ENCODE assay signal across 8 mouse cellular contexts in the genomic region with DNA sequence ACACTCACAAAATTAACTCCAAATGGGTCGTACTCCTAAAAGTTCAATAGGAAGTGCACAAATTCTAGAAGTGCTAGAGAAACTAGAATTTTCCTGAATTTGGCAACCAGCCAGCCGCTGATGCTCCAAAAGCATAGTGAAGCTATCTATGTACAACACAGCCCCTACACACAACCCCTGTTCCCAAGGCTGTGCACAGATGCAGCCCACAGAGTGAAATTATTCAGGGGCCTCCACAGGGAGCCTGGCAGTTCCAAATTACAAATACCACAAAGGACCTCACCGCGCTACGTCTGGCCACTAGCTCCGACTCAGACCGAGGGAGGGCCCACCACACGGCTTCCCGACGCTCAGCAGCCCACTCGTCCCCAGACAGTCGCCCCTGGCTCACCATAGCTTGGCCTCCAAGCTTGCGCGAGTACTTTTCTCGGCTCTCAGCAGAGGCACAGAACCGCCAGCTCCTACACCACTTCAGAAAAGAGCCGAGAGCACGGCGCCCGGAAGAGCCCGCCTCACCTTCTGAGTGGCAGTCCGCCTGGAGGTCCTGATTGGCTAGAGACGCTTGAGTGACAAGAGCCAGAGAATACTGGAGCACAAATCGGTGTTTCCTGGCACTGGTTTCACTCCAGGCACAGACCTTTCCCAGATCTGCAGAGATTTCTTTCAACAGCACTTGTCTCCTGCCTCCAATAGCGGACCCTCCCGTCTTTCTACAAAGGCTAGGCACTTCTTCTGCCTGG. TPM values are rescaled to one million over a fixed set of nuclear protein-coding genes. Genes with fewer than 3 reads are reported as not detected.
DNase-seq lines count a peak whose midpoint lies in the region; ATAC-seq lines count a peak whose summit lies in the region.

No protein-coding gene starts in this region.

- no peaks in the 10 kb centered on the region for H3K27me3 ChIP-seq in intestine, embryonic 16.5 days (replicated peaks; ENCODE audit: control insufficient read depth, insufficient read depth, low read length)

- no peaks in the 10 kb centered on the region for H3K9me3 ChIP-seq in intestine, embryonic 16.5 days (ENCODE audit: control insufficient read depth, low read length)

- H3K36me3 ChIP-seq in intestine, embryonic 16.5 days (ENCODE audit: control insufficient read depth, insufficient read depth, low read length): no peaks in the 10 kb centered on the region

- intact Hi-C loops in left cerebral cortex, postnatal 25 days (cut with DNase I): no loop called here

- H3K4me3 ChIP-seq in intestine, embryonic 16.5 days (ENCODE audit: low read length): peak overlapping the region; percentile 85

- peak; percentile 97 for ATAC-seq in intestine, embryonic 16.5 days

- peak overlapping the region; percentile 95 for H3K27ac ChIP-seq in intestine, embryonic 16.5 days (ENCODE audit: low read length)

- H3K4me1 ChIP-seq in intestine, embryonic 16.5 days (ENCODE audit: control insufficient read depth, insufficient read depth, low read length): peaks cover 13% of the 10 kb centered on the region

- peak; percentile 91 for DNase-seq in adrenal gland, postnatal 10 days
- peak; percentile 83 for DNase-seq in embryo, embryonic 11.5 days (ENCODE audit: low read depth, low spot score)
- peak; percentile 51 for DNase-seq in gonadal fat pad, adult 2 months (ENCODE audit: low read depth)
- peak; percentile 93 to 97 for DNase-seq in left cerebral cortex, postnatal 25 days (ENCODE audit: low spot score in 2 of 2)
- DNase-seq in mesoderm, embryonic 11.5 days (ENCODE audit: low read depth, low spot score): peak; percentile 91
- DNase-seq in right cerebral cortex, postnatal 25 days: peak; percentile 88
- DNase-seq in urinary bladder, postnatal 36 days (ENCODE audit: low spot score in 2 of 2): peak; percentile 79 to 88

- H3K4me2 ChIP-seq in intestine, embryonic 16.5 days (ENCODE audit: low read depth, low read length): peak overlapping the region; percentile 60

- under 1% methylated on average over 26 of the region's 26 CpGs for WGBS in intestine, embryonic 16.5 days

- H3K9ac ChIP-seq in intestine, embryonic 16.5 days (ENCODE audit: low read depth, low read length): peak overlapping the region; percentile 98

RNA-seq across cellular contexts. Expression of a gene that starts 58.1 kb away (rescaled TPM):
- total RNA-seq in adrenal gland, postnatal 10 days (2021): not detected
- not detected in 2 replicates for polyA plus RNA-seq in gonadal fat pad, adult 2 months (2012; rRNA removed)
- polyA plus RNA-seq in intestine, embryonic 16.5 days (2015; fragmentation: Nextera tagmentation; extraction: Ambion mirVana): not detected in 2 replicates
- total RNA-seq in left cerebral cortex, postnatal 25 days (2021): not detected

Comparison
In these comparisons a context has a peak if more than half of its experiments do, and no peak if none do; other contexts are left out.
1. Peak in every context shown above with its lines: DNase-seq, ATAC-seq, H3K4me3 ChIP-seq and H3K27ac ChIP-seq.